Mouse (Mus musculus): ENCODE measurements around the gene Cep70.

- TF ChIP-seq POLR2A (IDR thresholded peaks at IDR 0.05; ENCODE audit: borderline replicate concordance, control insufficient read depth, low read depth, low read length), result no peak
- no peak for TF ChIP-seq CTCF (IDR thresholded peaks at IDR 0.05; ENCODE audit: control insufficient read depth, insufficient read depth, low read length)
These were observed 727 bp downstream of the Cep70 start for GRCm38 (mm10) chr9:99243895-99244293.

All from bone marrow, adult 2 months (tissue).